Mouse (Mus musculus) CH12.LX (cell line): ENCODE measurements around the gene Zbtb38. TPM values are rescaled to one million over a fixed set of nuclear protein-coding genes. Genes with fewer than 3 reads are reported as not detected.

Experiments
- DNase-seq: peaks from one replicate; pipeline ENCODE4 v3.0.0-alpha.2; 2013; ENCODE audit errors: extremely low read depth
- H3K27ac ChIP-seq: 2 replicates; pipeline ENCODE4 v1.5.1; 2012; ENCODE audit warnings: low read depth, mild to moderate bottlenecking, control low read depth, moderate library complexity; ENCODE audit not compliant: insufficient read depth
- H3K27me3 ChIP-seq: replicated peaks from 2 replicates; pipeline ENCODE3; 2012; ENCODE audit warnings: inconsistent platforms
- H3K36me3 ChIP-seq, 2 experiments: replicated peaks in 1 of 2; 2 replicates each; pipeline versions ENCODE3 to v1.6.1; 2012; ENCODE audit warnings: inconsistent platforms in 1 of 2, low read length in 1 of 2, mild to moderate bottlenecking in 1 of 2, mixed read lengths in 1 of 2, moderate library complexity in 1 of 2; ENCODE audit not compliant: control insufficient read depth in 1 of 2, insufficient read depth in 1 of 2
- H3K4me1 ChIP-seq, 2 experiments: 2 replicates each; pipeline ENCODE4 v1.6.1; 2012; ENCODE audit warnings: inconsistent platforms in 1 of 2, moderate library complexity in 1 of 2; ENCODE audit not compliant: insufficient read depth in 2 of 2, control insufficient read depth in 1 of 2
- H3K4me2 ChIP-seq: 2 replicates; pipeline ENCODE4 v1.6.1; 2012; ENCODE audit warnings: low read depth, mild to moderate bottlenecking, control low read depth; ENCODE audit not compliant: poor library complexity, insufficient read depth, severe bottlenecking
- H3K4me3 ChIP-seq, 3 experiments: fragments of 150-350 bp in 1 of 3; sonication (generic) in 1 of 3; replicated peaks in 1 of 3; 2 replicates each; pipeline versions ENCODE3 to v1.5.1; 2011 to 2012; ENCODE audit warnings: low read depth in 2 of 3, low read length in 2 of 3, mild to moderate bottlenecking in 2 of 3, moderate library complexity in 2 of 3, control low read depth in 1 of 3, improper control_type of control experiment in 1 of 3, inconsistent platforms in 1 of 3, mixed read lengths in 1 of 3; ENCODE audit not compliant: poor library complexity in 1 of 3
- H3K79me2 ChIP-seq: replicated peaks from 2 replicates; pipeline ENCODE4 v1.6.1; 2012; ENCODE audit warnings: mild to moderate bottlenecking, moderate library complexity; ENCODE audit not compliant: control insufficient read depth, poor library complexity, insufficient read depth, severe bottlenecking; ENCODE audit errors: extremely low read depth
- H3K9ac ChIP-seq: 2 replicates; pipeline ENCODE4 v1.6.1; 2012; ENCODE audit warnings: low read depth, mild to moderate bottlenecking, control low read depth, moderate library complexity; ENCODE audit not compliant: insufficient read depth
- H3K9me3 ChIP-seq: replicated peaks from 2 replicates; pipeline ENCODE3; 2012; ENCODE audit warnings: low read length, inconsistent platforms, mixed read lengths
- BHLHE40 ChIP-seq: IDR thresholded peaks from 2 replicates; pipeline ENCODE4 v1.6.1; 2011; ENCODE audit warnings: mild to moderate bottlenecking, low read depth, low read length, improper control_type of control experiment
- CHD1 ChIP-seq: IDR thresholded peaks from 2 replicates; pipeline ENCODE4 v1.6.1; 2012; ENCODE audit warnings: low read depth, low read length, improper control_type of control experiment, inconsistent platforms
- CHD2 ChIP-seq: IDR thresholded peaks from 2 replicates; pipeline ENCODE4 v1.6.1; 2011; ENCODE audit warnings: low read length, improper control_type of control experiment
- CTCF ChIP-seq, 2 experiments: IDR thresholded peaks in 1 of 2; conservative IDR thresholded peaks in 1 of 2; 2 replicates each; pipeline ENCODE4 v1.5.1; 2011 to 2012; ENCODE audit warnings: low read depth in 2 of 2, low read length in 2 of 2, improper control_type of control experiment in 1 of 2, inconsistent platforms in 1 of 2, mild to moderate bottlenecking in 1 of 2, moderate library complexity in 1 of 2
- E2F4 ChIP-seq: IDR thresholded peaks from 2 replicates; pipeline ENCODE4 v1.6.1; 2011; ENCODE audit warnings: low read depth, low read length, improper control_type of control experiment; ENCODE audit not compliant: insufficient replicate concordance
- ELF1 ChIP-seq: IDR thresholded peaks from 2 replicates; pipeline ENCODE4 v1.6.1; 2014; ENCODE audit warnings: low read depth, mild to moderate bottlenecking, inconsistent platforms, low read length, improper control_type of control experiment
- EP300 ChIP-seq: IDR thresholded peaks from 2 replicates; pipeline ENCODE4 v1.6.1; 2011; ENCODE audit warnings: low read length, improper control_type of control experiment
- ETS1 ChIP-seq: conservative IDR thresholded peaks from 2 replicates; pipeline ENCODE4 v1.6.1; 2012; ENCODE audit warnings: low read depth, mild to moderate bottlenecking, inconsistent platforms, low read length, improper control_type of control experiment, moderate library complexity
- GABPA ChIP-seq: IDR thresholded peaks from 2 replicates; pipeline ENCODE4 v1.6.1; 2012; ENCODE audit warnings: low read depth, low read length, improper control_type of control experiment, inconsistent platforms; ENCODE audit not compliant: insufficient replicate concordance
- HCFC1 ChIP-seq: IDR thresholded peaks from 2 replicates; pipeline ENCODE4 v1.6.1; 2012; ENCODE audit warnings: low read depth, mild to moderate bottlenecking, inconsistent platforms, low read length, improper control_type of control experiment
- IRF4 ChIP-seq: IDR thresholded peaks from 2 replicates; pipeline ENCODE4 v1.6.1; 2014; ENCODE audit warnings: low read depth, mild to moderate bottlenecking, inconsistent platforms, low read length, improper control_type of control experiment
- JUN ChIP-seq: IDR thresholded peaks from 2 replicates; pipeline ENCODE4 v1.6.1; 2011; ENCODE audit warnings: low read depth, mild to moderate bottlenecking, low read length, improper control_type of control experiment, moderate library complexity; ENCODE audit not compliant: insufficient read depth
- JUND ChIP-seq: conservative IDR thresholded peaks from 2 replicates; pipeline ENCODE4 v1.6.1; 2011; ENCODE audit warnings: low read depth, low read length, improper control_type of control experiment
- KAT2A ChIP-seq: IDR thresholded peaks from 2 replicates; pipeline ENCODE4 v1.6.1; 2012; ENCODE audit warnings: low read length, improper control_type of control experiment, inconsistent platforms; ENCODE audit not compliant: insufficient replicate concordance
- MAFK ChIP-seq: IDR thresholded peaks from 2 replicates; pipeline ENCODE4 v1.6.1; 2011; ENCODE audit warnings: low read length, improper control_type of control experiment; ENCODE audit not compliant: insufficient replicate concordance
- MAX ChIP-seq: IDR thresholded peaks from 2 replicates; pipeline ENCODE4 v1.6.1; 2011; ENCODE audit warnings: low read length, improper control_type of control experiment
- MAZ ChIP-seq: IDR thresholded peaks from 2 replicates; pipeline ENCODE4 v1.6.1; 2012; ENCODE audit warnings: low read depth, mild to moderate bottlenecking, inconsistent platforms, low read length, improper control_type of control experiment, moderate library complexity
- MEF2A ChIP-seq: IDR thresholded peaks from 2 replicates; pipeline ENCODE4 v1.6.1; 2014; ENCODE audit warnings: low read depth, mild to moderate bottlenecking, inconsistent platforms, low read length, improper control_type of control experiment, borderline replicate concordance
- MXI1 ChIP-seq: IDR thresholded peaks from 2 replicates; pipeline ENCODE4 v1.6.1; 2011; ENCODE audit warnings: mild to moderate bottlenecking, low read depth, low read length, improper control_type of control experiment
- MYC ChIP-seq: IDR thresholded peaks from 2 replicates; pipeline ENCODE4 v1.6.1; 2011; ENCODE audit warnings: low read depth, mild to moderate bottlenecking, improper control_type of control experiment, low read length
- NELFE ChIP-seq: IDR thresholded peaks from 2 replicates; pipeline ENCODE4 v1.6.1; 2011; ENCODE audit warnings: low read depth, low read length, improper control_type of control experiment
- NRF1 ChIP-seq: IDR thresholded peaks from 2 replicates; pipeline ENCODE4 v1.6.1; 2014; ENCODE audit warnings: low read depth, mild to moderate bottlenecking, inconsistent platforms, low read length, improper control_type of control experiment, moderate library complexity
- PAX5 ChIP-seq: IDR thresholded peaks from 2 replicates; pipeline ENCODE4 v1.6.1; 2012; ENCODE audit warnings: low read length, inconsistent platforms, mixed read lengths
- POLR2A ChIP-seq: IDR thresholded peaks from 2 replicates; pipeline ENCODE4 v1.6.1; 2011; ENCODE audit warnings: low read depth, mild to moderate bottlenecking, improper control_type of control experiment, low read length
- POLR2AphosphoS2 ChIP-seq: IDR thresholded peaks from 2 replicates; pipeline ENCODE4 v1.6.1; 2011; ENCODE audit warnings: low read depth, low read length, improper control_type of control experiment
- RAD21 ChIP-seq: IDR thresholded peaks from 2 replicates; pipeline ENCODE4 v1.6.1; 2011; ENCODE audit warnings: low read depth, mild to moderate bottlenecking, low read length, improper control_type of control experiment, moderate library complexity
- RCOR1 ChIP-seq: conservative IDR thresholded peaks from 2 replicates; pipeline ENCODE4 v1.6.1; 2012; ENCODE audit warnings: low read depth, mild to moderate bottlenecking, inconsistent platforms, low read length, improper control_type of control experiment
- SIN3A ChIP-seq: IDR thresholded peaks from 2 replicates; pipeline ENCODE4 v1.6.1; 2012; ENCODE audit warnings: low read length, improper control_type of control experiment, inconsistent platforms
- TBP ChIP-seq: conservative IDR thresholded peaks from 2 replicates; pipeline ENCODE4 v1.6.1; 2011; ENCODE audit warnings: low read depth, low read length, improper control_type of control experiment
- TCF12 ChIP-seq: IDR thresholded peaks from 2 replicates; pipeline ENCODE4 v1.6.1; 2014; ENCODE audit warnings: low read depth, mild to moderate bottlenecking, inconsistent platforms, low read length, improper control_type of control experiment
- UBTF ChIP-seq: IDR thresholded peaks from 2 replicates; pipeline ENCODE4 v1.6.1; 2012; ENCODE audit warnings: low read depth, mild to moderate bottlenecking, inconsistent platforms, low read length, improper control_type of control experiment, moderate library complexity
- USF1 ChIP-seq: IDR thresholded peaks from 2 replicates; pipeline ENCODE4 v1.6.1; 2014; ENCODE audit warnings: low read depth, mild to moderate bottlenecking, inconsistent platforms, low read length, improper control_type of control experiment
- USF2 ChIP-seq: conservative IDR thresholded peaks from 2 replicates; pipeline ENCODE4 v1.6.1; 2011; ENCODE audit warnings: low read depth, low read length, improper control_type of control experiment
- ZC3H11A ChIP-seq: IDR thresholded peaks from 2 replicates; pipeline ENCODE4 v1.6.1; 2012; ENCODE audit warnings: low read depth, mild to moderate bottlenecking, inconsistent platforms, low read length, improper control_type of control experiment
- ZKSCAN1 ChIP-seq: IDR thresholded peaks from 2 replicates; pipeline ENCODE4 v1.6.1; 2012; ENCODE audit warnings: low read depth, inconsistent platforms, low read length, improper control_type of control experiment, borderline replicate concordance
- ZMIZ1 ChIP-seq: IDR thresholded peaks from 2 replicates; pipeline ENCODE4 v1.6.1; 2012; ENCODE audit warnings: low read depth, mild to moderate bottlenecking, inconsistent platforms, low read length, improper control_type of control experiment
- ZNF384 ChIP-seq: IDR thresholded peaks from 2 replicates; pipeline ENCODE4 v1.6.1; 2012; ENCODE audit warnings: low read depth, low read length, improper control_type of control experiment, inconsistent platforms
- dilution Hi-C: fragments of 300-500 bp; cut with MboI; formaldehyde crosslinking; loops from 2 replicates; pipeline ENCODE4 v1.14.3; 2020; ENCODE audit warnings: low sequenced_read_pairs; ENCODE audit not compliant: extremely low pct_unique_long_range_greater_than_20kb, extremely low pct_ligation_motif_present
- in situ Hi-C: fragments of 300-500 bp; cut with MboI; formaldehyde crosslinking; loops from 3 replicates; pipeline ENCODE4 v1.14.3; 2019; ENCODE audit warnings: low sequenced_read_pairs, low pct_ligation_motif_present, low pct_unique_long_range_greater_than_20kb, mixed read lengths
- polyA plus RNA-seq: library from polyadenylated mRNA; unstranded; fragments of >175 nt; gene quantifications from 2 replicates; pipeline ENCODE4 v1.2.1, GENCODE M21; 2012; ENCODE audit warnings: low read depth; ENCODE audit not compliant: insufficient read length
- total RNA-seq, 2 experiments: library from RNA; depleted of rRNA; stranded (reverse); fragments of 300-350 nt in 1 of 2; fragments of >200 nt in 1 of 2; gene quantifications; 2 replicates each; pipeline ENCODE4 v1.2.3; 2012 to 2014

Zbtb38 gene
- total and polyA plus RNA-seq, 3 experiments, result 51.7 to 102 (median 68.8) TPM

- H3K4me2 ChIP-seq, result peak overlapping the region; percentile 97
- H3K27me3 ChIP-seq, result no peaks in the 10 kb centered on the region
- H3K9ac ChIP-seq, result peak overlapping the region; percentile 85
- H3K79me2 ChIP-seq, result peaks cover 95% of the 10 kb centered on the region
- TF ChIP-seq CHD1 (peak; percentile 94), USF2 (no peak), MYC (no peak), GABPA (no peak), POLR2A (0 out of 2 replicates have a peak, but pooled peaks have one; percentile 47), MAFK (no peak), E2F4 (no peak), JUN (no peak), PAX5 (no peak), ZNF384 (peak; percentile 68), KAT2A (no peak), SIN3A (no peak), MAZ (0 out of 2 replicates have a peak, but pooled peaks have one; percentile 7), POLR2AphosphoS2 (no peak), NELFE (no peak), CHD2 (no peak), ZKSCAN1 (no peak), MXI1 (peak; percentile 12; the same call in 1 of the 2 replicates), EP300 (no peak; the same call in 1 of the 2 replicates), RCOR1 (no peak), JUND (no peak), USF1 (no peak), MAX (no peak), ELF1 (no peak), MEF2A (no peak), NRF1 (peak; percentile 24; the same call in 1 of the 2 replicates), BHLHE40 (peak; percentile 49), HCFC1 (no peak; the same call in 1 of the 2 replicates), RAD21 (no peak), TCF12 (no peak), ZC3H11A (no peak), ZMIZ1 (no peak), UBTF (peak; percentile 34; the same call in 1 of the 2 replicates), IRF4 (0 out of 2 replicates have a peak, but pooled peaks have one; percentile 19), TBP (no peak), ETS1 (peak; percentile 66), CTCF (conservative IDR thresholded peaks at IDR 0.05 in 1 of 2, IDR thresholded peaks at IDR 0.05 in 1 of 2; ENCODE audit: low read depth in 2 of 2, low read length in 2 of 2) (no peak)
- DNase-seq, result peak; percentile 79
- H3K4me3 ChIP-seq, result peak overlapping the region; percentile 32 to 73 (median 43)
- peaks cover 24 to 62% of the 10 kb centered on the region in 2 experiments for H3K4me1 ChIP-seq
- H3K27ac ChIP-seq, result peak overlapping the region; percentile 88
- dilution Hi-C loops, result no loop called here
- in situ Hi-C loops, result loop anchor here (5.0 kb wide), 1 partner anchor 36 kb away; no protein-coding TSS in a partner anchor
- no peaks in the 10 kb centered on the region for H3K9me3 ChIP-seq
- peaks cover 49 to 74% of the 10 kb centered on the region in 2 experiments for H3K36me3 ChIP-seq
Measured at GRCm38 (mm10) chr9:96713472-96714390, 38.9 kb downstream of the Zbtb38 start.
